Mouse (Mus musculus): ENCODE measurements at regions not wholly inside any gene's neighbourhood (a gene's known extent, or its start where the extent isn't known, plus 50 kb on each side); places are given as distances from the start of the nearest gene placed in this dataset.

GRCm38 (mm10) chr7:64040026-64040737 lies 101.5 kb upstream of the Klf13 start:
- H3K9me3 ChIP-seq: no peaks in the 10 kb centered on the region; the same call in 1 of the 2 replicates
- H3K9ac ChIP-seq: no peak overlapping the region
- H3K27ac ChIP-seq: no peak overlapping the region
- peaks cover 5% of the 10 kb centered on the region; the same call in 1 of the 2 replicates for H3K4me1 ChIP-seq
- WGBS: 87% methylated on average over 7 of the region's 7 CpGs
- H3K27me3 ChIP-seq: no peaks in the 10 kb centered on the region
- H3K4me2 ChIP-seq: no peak overlapping the region
- ATAC-seq (ENCODE audit: low FRiP score): no peak
- H3K4me3 ChIP-seq (replicated peaks): no peak overlapping the region
- no peaks in the 10 kb centered on the region for H3K36me3 ChIP-seq (replicated peaks)

- WGBS: 87% methylated on average over 8 of the region's 8 CpGs
- no peaks in the 10 kb centered on the region for H3K27me3 ChIP-seq
- ATAC-seq (ENCODE audit: low FRiP score): no peak
Observed at GRCm38 (mm10) chr7:64037701-64038231, 99.1 kb upstream of the Klf13 start.

GRCm38 (mm10) chr7:64036154-64036553 lies 97.4 kb upstream of the Klf13 start:
- 88% methylated on average over 7 of the region's 7 CpGs for WGBS
- no peaks in the 10 kb centered on the region for H3K36me3 ChIP-seq (replicated peaks)
- ATAC-seq (ENCODE audit: low FRiP score): no peak
- no peak overlapping the region for H3K9ac ChIP-seq
- no peak overlapping the region for H3K4me2 ChIP-seq
- no peaks in the 10 kb centered on the region for H3K27me3 ChIP-seq
- peaks cover 8% of the 10 kb centered on the region for H3K4me1 ChIP-seq
- no peak overlapping the region for H3K4me3 ChIP-seq (replicated peaks)
- H3K9me3 ChIP-seq: no peaks in the 10 kb centered on the region; the same call in 1 of the 2 replicates
- H3K27ac ChIP-seq: no peak overlapping the region

More at GRCm38 (mm10) chr7:64037701-64038231, 99.1 kb upstream of the Klf13 start:
- H3K9ac ChIP-seq: no peak overlapping the region
- peaks cover 8% of the 10 kb centered on the region for H3K4me1 ChIP-seq
- H3K4me3 ChIP-seq (replicated peaks): no peak overlapping the region
- no peaks in the 10 kb centered on the region; the same call in 1 of the 2 replicates for H3K9me3 ChIP-seq
- no peak overlapping the region for H3K4me2 ChIP-seq
- no peak overlapping the region for H3K27ac ChIP-seq
- H3K36me3 ChIP-seq (replicated peaks): no peaks in the 10 kb centered on the region

GRCm38 (mm10) chr7:64035025-64035606 lies 96.4 kb upstream of the Klf13 start:
- H3K9ac ChIP-seq: no peak overlapping the region
- H3K9me3 ChIP-seq: no peaks in the 10 kb centered on the region
- no peak overlapping the region for H3K4me3 ChIP-seq (replicated peaks)
- H3K4me2 ChIP-seq: no peak overlapping the region
- 87% methylated on average over 8 of the region's 8 CpGs for WGBS
- no peak overlapping the region for H3K27ac ChIP-seq
- no peaks in the 10 kb centered on the region for H3K36me3 ChIP-seq (replicated peaks)
- no peaks in the 10 kb centered on the region for H3K27me3 ChIP-seq
- H3K4me1 ChIP-seq: peaks cover 8% of the 10 kb centered on the region
- no peak; the same call in 1 of the 2 replicates for ATAC-seq (ENCODE audit: low FRiP score)

- Histone ChIP-seq H3K9me3 (no peaks in the 10 kb centered on the region), H3K36me3 (replicated peaks) (no peaks in the 10 kb centered on the region), H3K4me3 (replicated peaks) (no peak overlapping the region), H3K4me2 (no peak overlapping the region), H3K4me1 (peaks cover 8% of the 10 kb centered on the region), H3K27ac (no peak overlapping the region), H3K9ac (no peak overlapping the region), H3K27me3 (no peaks in the 10 kb centered on the region)
- WGBS: 75% methylated on average over 1 of the region's 1 CpGs
- no peak for ATAC-seq (ENCODE audit: low FRiP score)
Observed at GRCm38 (mm10) chr7:64034493-64034892, 95.8 kb upstream of the Klf13 start.

- Histone ChIP-seq H3K9ac (no peak overlapping the region), H3K9me3 (no peaks in the 10 kb centered on the region), H3K4me2 (no peak overlapping the region), H3K4me3 (replicated peaks) (no peak overlapping the region), H3K4me1 (peaks cover 3% of the 10 kb centered on the region; the same call in 1 of the 2 replicates), H3K27ac (no peak overlapping the region), H3K27me3 (no peaks in the 10 kb centered on the region), H3K36me3 (replicated peaks) (no peaks in the 10 kb centered on the region)
- WGBS: 57% methylated on average over 2 of the region's 2 CpGs
- ATAC-seq (ENCODE audit: low FRiP score): no peak
Observed at GRCm38 (mm10) chr7:64033388-64033787, 94.7 kb upstream of the Klf13 start.

GRCm38 (mm10) chr7:64032921-64033354 lies 94.2 kb upstream of the Klf13 start:
- Histone ChIP-seq H3K9ac (no peak overlapping the region), H3K27me3 (no peaks in the 10 kb centered on the region), H3K36me3 (replicated peaks) (no peaks in the 10 kb centered on the region), H3K4me1 (peaks cover 3% of the 10 kb centered on the region; the same call in 1 of the 2 replicates), H3K9me3 (0 out of 2 replicates have a peak, but pooled peaks cover 3% of the 10 kb centered on the region), H3K27ac (0 out of 2 replicates have a peak overlapping the region, but pooled peaks have one; percentile 16), H3K4me2 (no peak overlapping the region), H3K4me3 (replicated peaks) (no peak overlapping the region)
- WGBS: 75% methylated on average over 9 of the region's 9 CpGs
- ATAC-seq (ENCODE audit: low FRiP score): no peak

- ATAC-seq (ENCODE audit: low FRiP score): no peak
- 99% methylated on average over 2 of the region's 2 CpGs for WGBS
Observed at GRCm38 (mm10) chr7:64030650-64031049, 91.9 kb upstream of the Klf13 start.

GRCm38 (mm10) chr7:64027100-64027499 lies 88.4 kb upstream of the Klf13 start:
- H3K9me3 ChIP-seq: 0 out of 2 replicates have a peak, but pooled peaks cover 3% of the 10 kb centered on the region
- H3K4me2 ChIP-seq: no peak overlapping the region
- no peak overlapping the region for H3K27ac ChIP-seq
- H3K27me3 ChIP-seq: no peaks in the 10 kb centered on the region
- no peak for ATAC-seq (ENCODE audit: low FRiP score)
- no peak overlapping the region for H3K4me3 ChIP-seq (replicated peaks)
- 91% methylated on average over 7 of the region's 7 CpGs for WGBS
- no peaks in the 10 kb centered on the region for H3K36me3 ChIP-seq (replicated peaks)
- H3K9ac ChIP-seq: no peak overlapping the region
- no peaks in the 10 kb centered on the region for H3K4me1 ChIP-seq

More at GRCm38 (mm10) chr7:64030650-64031049, 91.9 kb upstream of the Klf13 start:
- no peaks in the 10 kb centered on the region for H3K36me3 ChIP-seq (replicated peaks)
- H3K4me2 ChIP-seq: no peak overlapping the region
- H3K4me3 ChIP-seq (replicated peaks): no peak overlapping the region
- H3K27ac ChIP-seq: no peak overlapping the region
- H3K27me3 ChIP-seq: no peaks in the 10 kb centered on the region
- H3K4me1 ChIP-seq: peaks cover 3% of the 10 kb centered on the region; the same call in 1 of the 2 replicates
- H3K9ac ChIP-seq: no peak overlapping the region
- 0 out of 2 replicates have a peak, but pooled peaks cover 3% of the 10 kb centered on the region for H3K9me3 ChIP-seq

- Histone ChIP-seq H3K4me2 (no peak overlapping the region), H3K9ac (no peak overlapping the region), H3K27me3 (no peaks in the 10 kb centered on the region), H3K36me3 (replicated peaks) (no peaks in the 10 kb centered on the region), H3K27ac (no peak overlapping the region), H3K9me3 (0 out of 2 replicates have a peak, but pooled peaks cover 3% of the 10 kb centered on the region), H3K4me3 (replicated peaks) (no peak overlapping the region), H3K4me1 (peaks cover 7% of the 10 kb centered on the region)
- 0 out of 2 replicates have a peak, but pooled peaks have one; percentile 45 for ATAC-seq (ENCODE audit: low FRiP score)
- WGBS: 90% methylated on average over 2 of the region's 2 CpGs
Observed at GRCm38 (mm10) chr7:64025155-64025554, 86.4 kb upstream of the Klf13 start.

GRCm38 (mm10) chr7:64024253-64024652 lies 85.5 kb upstream of the Klf13 start:
- 0 out of 2 replicates have a peak, but pooled peaks cover 3% of the 10 kb centered on the region for H3K9me3 ChIP-seq
- no peak overlapping the region for H3K27ac ChIP-seq
- H3K4me3 ChIP-seq (replicated peaks): no peak overlapping the region
- H3K36me3 ChIP-seq (replicated peaks): no peaks in the 10 kb centered on the region
- H3K9ac ChIP-seq: no peak overlapping the region
- no peak overlapping the region for H3K4me2 ChIP-seq
- WGBS: 78% methylated on average over 4 of the region's 4 CpGs
- no peaks in the 10 kb centered on the region for H3K27me3 ChIP-seq
- ATAC-seq (ENCODE audit: low FRiP score): no peak
- H3K4me1 ChIP-seq: peaks cover 7% of the 10 kb centered on the region

GRCm38 (mm10) chr7:64022711-64023468 lies 84.2 kb upstream of the Klf13 start:
- Histone ChIP-seq H3K27me3 (no peaks in the 10 kb centered on the region), H3K4me2 (no peak overlapping the region), H3K4me1 (peaks cover 7% of the 10 kb centered on the region), H3K27ac (no peak overlapping the region), H3K9ac (no peak overlapping the region), H3K36me3 (replicated peaks) (no peaks in the 10 kb centered on the region), H3K4me3 (replicated peaks) (no peak overlapping the region), H3K9me3 (no peaks in the 10 kb centered on the region)
- 79% methylated on average over 7 of the region's 7 CpGs for WGBS
- ATAC-seq (ENCODE audit: low FRiP score): no peak

Measured in forebrain, embryonic 12.5 days (tissue).